Mouse (Mus musculus) layer of hippocampus, adult 6 months (tissue): Measurements from ENCODE around the gene Cox10. TPM values are rescaled to one million over a fixed set of nuclear protein-coding genes. Genes with fewer than 3 reads are reported as not detected.

Experiments used
- long read RNA-seq, 2 experiments: library from polyadenylated mRNA; unstranded; transcript quantifications; one replicate each; pipeline ENCODE4 v2.0.0; 2019 to 2020
- polyA plus RNA-seq: library from polyadenylated mRNA; unstranded; fragments of <200 nt; fragmentation: Nextera tagmentation; gene quantifications from 2 replicates; pipeline ENCODE4 v1.2.3, GENCODE M21; 2021

The Cox10 gene
- polyA plus RNA-seq, result 21.5 and 22.8 TPM in 2 replicates
- long read RNA-seq, experiment 1, transcript Cox10-201 (7 exons, 2,915 nt), result major isoform, 34 of 46 reads
- long read RNA-seq, experiment 1, partial matches to known transcripts, result 2 of 46 reads
- long read RNA-seq, experiment 1, other reads (novel, unspliced or antisense), result 9 of 46 reads
- long read RNA-seq, experiment 2, transcript Cox10-201 (7 exons, 2,915 nt), result major isoform, 140 of 159 reads
- long read RNA-seq, experiment 2, partial matches to known transcripts, result 1 of 159 reads
- long read RNA-seq, experiment 2, other reads (novel, unspliced or antisense), result 18 of 159 reads

DNA sequence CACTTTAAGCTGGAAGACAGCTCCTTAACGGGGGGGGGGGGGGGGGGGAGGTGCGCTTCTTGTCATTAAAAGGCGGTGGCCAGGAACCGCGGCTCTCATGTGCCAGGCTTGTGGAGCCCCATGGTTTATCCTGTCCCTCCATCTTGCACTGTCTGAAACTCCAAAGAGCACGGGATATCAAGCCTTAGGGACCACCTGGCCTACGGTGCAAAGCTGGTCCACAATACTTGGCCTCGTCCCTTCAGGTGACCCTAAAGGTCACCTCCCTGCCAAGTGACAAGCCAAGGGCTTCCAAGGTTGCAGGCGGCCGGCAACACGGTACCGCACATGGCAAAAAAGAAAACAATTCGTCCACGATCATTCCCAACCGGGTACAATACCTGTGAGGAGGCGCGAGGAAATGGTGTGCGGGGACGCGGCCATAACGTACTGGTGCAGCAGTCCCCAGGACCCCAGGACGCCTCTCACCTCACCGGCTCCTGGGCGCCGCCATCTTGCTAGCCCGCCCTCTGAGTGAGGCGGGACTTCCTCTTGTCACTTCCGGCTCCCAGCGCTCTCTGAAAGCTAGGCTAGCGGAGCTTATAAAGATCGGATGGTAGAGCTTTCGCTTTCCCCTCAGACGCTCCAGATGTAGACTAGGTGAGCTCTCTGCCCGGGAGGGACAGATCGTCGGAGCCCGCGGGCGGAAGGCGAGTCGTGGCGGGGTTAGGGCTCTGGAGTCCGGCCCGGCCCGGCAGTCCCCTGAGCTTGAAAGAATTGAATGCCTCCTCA, at the start of gene Cox10:
Cox10 (minus strand) TSS at position 513 of the 771 bp plus-strand sequence.

DNA sequence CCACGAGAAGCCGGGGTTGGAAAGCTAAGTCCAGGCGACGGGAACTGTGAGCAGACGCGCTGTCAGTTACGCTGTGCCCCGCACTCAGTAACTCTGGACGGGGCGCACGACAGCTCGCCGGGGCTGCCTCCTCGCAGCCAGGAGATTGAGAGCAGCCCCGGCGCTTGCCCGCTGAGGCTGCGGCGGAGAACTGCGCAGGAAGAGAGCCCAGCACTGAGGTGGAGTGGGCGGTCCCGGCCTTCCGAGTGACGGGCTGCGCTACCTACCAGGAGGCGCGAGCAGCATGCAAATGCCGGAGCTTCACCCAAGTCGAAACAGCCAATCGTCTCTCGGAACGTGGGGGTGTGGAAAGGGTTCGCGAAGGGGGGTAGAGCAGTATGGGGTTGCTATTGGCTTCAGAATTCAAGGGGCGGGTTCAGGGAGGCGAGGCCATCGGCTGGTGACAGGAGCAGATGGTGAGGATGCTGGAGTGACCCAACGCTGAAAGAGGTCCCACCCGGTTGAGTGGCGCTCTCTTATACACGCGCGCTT, 157.1 kb downstream of the Cox10 start, which contains the start of gene Hs3st3b1:
Hs3st3b1 (minus strand) TSS at position 200 of the 531 bp plus-strand sequence.

Other genes with a start within 250 kb of the Cox10 start
- gene Hs3st3b1, start 157.2 kb downstream of the Cox10 start, polyA plus RNA-seq, result 0.40 and 0.49 TPM in 2 replicates